Mouse (Mus musculus): ENCODE data around the gene Fam110a. TPM values are rescaled to one million over a fixed set of nuclear protein-coding genes. Genes with fewer than 3 reads are reported as not detected.

Fam110a gene
- total and polyA plus RNA-seq, 2 experiments: 0.83 to 3.3 TPM

- Histone ChIP-seq H3K36me3 (ENCODE audit: control insufficient read depth, insufficient read depth, low read length) (no peaks in the 10 kb centered on the region), H3K27me3 (ENCODE audit: control insufficient read depth, insufficient read depth, low read length) (no peaks in the 10 kb centered on the region), H3K9ac (ENCODE audit: low read depth, low read length) (no peak overlapping the region), H3K27ac (replicated peaks; ENCODE audit: insufficient read depth, low read depth, low read length) (no peak overlapping the region), H3K4me3 (ENCODE audit: insufficient read depth, low read depth, low read length) (no peak overlapping the region), H3K4me1 (ENCODE audit: control insufficient read depth, insufficient read depth, low read length) (no peaks in the 10 kb centered on the region), H3K79me2 (ENCODE audit: control insufficient read depth, insufficient read depth, low read length) (no peaks in the 10 kb centered on the region)
- no peak for DNase-seq (ENCODE audit: extremely low read depth, low read depth, low spot score)
- TF ChIP-seq POLR2A (IDR thresholded peaks at IDR 0.05; ENCODE audit: extremely low read depth, insufficient read depth, low read length): no peak
- TF ChIP-seq CTCF (IDR thresholded peaks at IDR 0.05; ENCODE audit: low read depth, low read length): no peak
- 84% methylated on average over 9 of the region's 9 CpGs for WGBS
Measured at GRCm38 (mm10) chr2:152016666-152017065, 36.6 kb upstream of the Fam110a start.

- Histone ChIP-seq H3K4me1 (ENCODE audit: control insufficient read depth, insufficient read depth, low read length) (no peaks in the 10 kb centered on the region), H3K27me3 (ENCODE audit: control insufficient read depth, insufficient read depth, low read length) (no peaks in the 10 kb centered on the region), H3K4me3 (ENCODE audit: insufficient read depth, low read depth, low read length) (no peak overlapping the region), H3K9ac (ENCODE audit: low read depth, low read length) (no peak overlapping the region), H3K79me2 (ENCODE audit: control insufficient read depth, insufficient read depth, low read length) (no peaks in the 10 kb centered on the region), H3K27ac (replicated peaks; ENCODE audit: insufficient read depth, low read depth, low read length) (no peak overlapping the region), H3K36me3 (ENCODE audit: control insufficient read depth, insufficient read depth, low read length) (no peaks in the 10 kb centered on the region)
- DNase-seq (ENCODE audit: extremely low read depth, low read depth, low spot score): no peak
- 46% methylated on average over 4 of the region's 4 CpGs for WGBS
- TF ChIP-seq POLR2A (IDR thresholded peaks at IDR 0.05; ENCODE audit: extremely low read depth, insufficient read depth, low read length) (no peak), CTCF (IDR thresholded peaks at IDR 0.05; ENCODE audit: low read depth, low read length) (no peak)
Measured at GRCm38 (mm10) chr2:152015997-152016396, 36.0 kb upstream of the Fam110a start.

- WGBS: 78% methylated on average over 2 of the region's 2 CpGs
- Histone ChIP-seq H3K27ac (replicated peaks; ENCODE audit: insufficient read depth, low read depth, low read length) (no peak overlapping the region), H3K27me3 (ENCODE audit: control insufficient read depth, insufficient read depth, low read length) (no peaks in the 10 kb centered on the region)
Measured at GRCm38 (mm10) chr2:152012701-152013100, 32.7 kb upstream of the Fam110a start.

GRCm38 (mm10) chr2:152012222-152012621 lies 32.2 kb upstream of the Fam110a start:
- Histone ChIP-seq H3K9ac (ENCODE audit: low read depth, low read length) (no peak overlapping the region), H3K27ac (replicated peaks; ENCODE audit: insufficient read depth, low read depth, low read length) (peak overlapping the region; percentile 2; the same call in 1 of the 2 replicates), H3K36me3 (ENCODE audit: control insufficient read depth, insufficient read depth, low read length) (no peaks in the 10 kb centered on the region), H3K27me3 (ENCODE audit: control insufficient read depth, insufficient read depth, low read length) (no peaks in the 10 kb centered on the region), H3K4me1 (ENCODE audit: control insufficient read depth, insufficient read depth, low read length) (no peaks in the 10 kb centered on the region), H3K4me3 (ENCODE audit: insufficient read depth, low read depth, low read length) (no peak overlapping the region), H3K79me2 (ENCODE audit: control insufficient read depth, insufficient read depth, low read length) (no peaks in the 10 kb centered on the region)
- 75% methylated on average over 4 of the region's 4 CpGs for WGBS
- DNase-seq (ENCODE audit: extremely low read depth, low read depth, low spot score): no peak
- no peak for TF ChIP-seq CTCF (IDR thresholded peaks at IDR 0.05; ENCODE audit: low read depth, low read length)
- no peak for TF ChIP-seq POLR2A (IDR thresholded peaks at IDR 0.05; ENCODE audit: extremely low read depth, insufficient read depth, low read length)

More at GRCm38 (mm10) chr2:152012701-152013100, 32.7 kb upstream of the Fam110a start:
- Histone ChIP-seq H3K9ac (ENCODE audit: low read depth, low read length) (no peak overlapping the region), H3K79me2 (ENCODE audit: control insufficient read depth, insufficient read depth, low read length) (no peaks in the 10 kb centered on the region), H3K4me3 (ENCODE audit: insufficient read depth, low read depth, low read length) (no peak overlapping the region), H3K4me1 (ENCODE audit: control insufficient read depth, insufficient read depth, low read length) (no peaks in the 10 kb centered on the region), H3K36me3 (ENCODE audit: control insufficient read depth, insufficient read depth, low read length) (no peaks in the 10 kb centered on the region)
- no peak for DNase-seq (ENCODE audit: extremely low read depth, low read depth, low spot score)
- TF ChIP-seq POLR2A (IDR thresholded peaks at IDR 0.05; ENCODE audit: extremely low read depth, insufficient read depth, low read length) (no peak), CTCF (IDR thresholded peaks at IDR 0.05; ENCODE audit: low read depth, low read length) (no peak)

- Histone ChIP-seq H3K4me1 (ENCODE audit: control insufficient read depth, insufficient read depth, low read length) (no peaks in the 10 kb centered on the region), H3K9ac (ENCODE audit: low read depth, low read length) (no peak overlapping the region), H3K4me3 (ENCODE audit: insufficient read depth, low read depth, low read length) (no peak overlapping the region), H3K27me3 (ENCODE audit: control insufficient read depth, insufficient read depth, low read length) (no peaks in the 10 kb centered on the region), H3K36me3 (ENCODE audit: control insufficient read depth, insufficient read depth, low read length) (no peaks in the 10 kb centered on the region), H3K79me2 (ENCODE audit: control insufficient read depth, insufficient read depth, low read length) (no peaks in the 10 kb centered on the region), H3K27ac (replicated peaks; ENCODE audit: insufficient read depth, low read depth, low read length) (peak overlapping the region; percentile 2; the same call in 1 of the 2 replicates)
- TF ChIP-seq POLR2A (IDR thresholded peaks at IDR 0.05; ENCODE audit: extremely low read depth, insufficient read depth, low read length): no peak
- TF ChIP-seq CTCF (IDR thresholded peaks at IDR 0.05; ENCODE audit: low read depth, low read length): 0 out of 2 replicates have a peak, but pooled peaks have one; percentile 14
- 78% methylated on average over 2 of the region's 2 CpGs for WGBS
- peak; percentile 37 for DNase-seq (ENCODE audit: extremely low read depth, low read depth, low spot score)
Measured at GRCm38 (mm10) chr2:152011724-152012123, 31.7 kb upstream of the Fam110a start.

- H3K4me1 ChIP-seq (ENCODE audit: control insufficient read depth, insufficient read depth, low read length): no peaks in the 10 kb centered on the region
- DNase-seq (ENCODE audit: extremely low read depth, low read depth, low spot score): peak; percentile 38
- H3K27me3 ChIP-seq (ENCODE audit: control insufficient read depth, insufficient read depth, low read length): no peaks in the 10 kb centered on the region
- TF ChIP-seq POLR2A (IDR thresholded peaks at IDR 0.05; ENCODE audit: extremely low read depth, insufficient read depth, low read length) (no peak), CTCF (IDR thresholded peaks at IDR 0.05; ENCODE audit: low read depth, low read length) (no peak)
- 64% methylated on average over 7 of the region's 7 CpGs for WGBS
- no peak overlapping the region for H3K27ac ChIP-seq (replicated peaks; ENCODE audit: insufficient read depth, low read depth, low read length)
- H3K79me2 ChIP-seq (ENCODE audit: control insufficient read depth, insufficient read depth, low read length): no peaks in the 10 kb centered on the region
- no peaks in the 10 kb centered on the region for H3K36me3 ChIP-seq (ENCODE audit: control insufficient read depth, insufficient read depth, low read length)
- H3K4me3 ChIP-seq (ENCODE audit: insufficient read depth, low read depth, low read length): no peak overlapping the region
- no peak overlapping the region for H3K9ac ChIP-seq (ENCODE audit: low read depth, low read length)
Measured at GRCm38 (mm10) chr2:152010661-152011060, 30.6 kb upstream of the Fam110a start.

Measured in liver, adult 2 months (tissue).